Mouse (Mus musculus): ENCODE measurements around the gene Ugt1a9. TPM values are rescaled to one million over a fixed set of nuclear protein-coding genes. Genes with fewer than 3 reads are reported as not detected.
"Not testable (repeated sequence)": the region's sequence is repeated elsewhere in the genome, so short reads cannot be mapped to it uniquely, and the experiment has no call there.

The Ugt1a9 gene
- total RNA-seq, 2 experiments from 2014 or later: not detected

- TF ChIP-seq CTCF (IDR thresholded peaks at IDR 0.05): no peak
- intact Hi-C loops (cut with DNase I): no loop called here
- DNase-seq: no peak
- Histone ChIP-seq H3K27ac (peak overlapping the region; percentile 40; the same call in 1 of the 2 replicates), H3K4me3 (no peak overlapping the region)
Measured at GRCm38 (mm10) chr1:88133908-88134456, 63.4 kb downstream of the Ugt1a9 start.

GRCm38 (mm10) chr1:88134457-88135011 lies 63.9 kb downstream of the Ugt1a9 start, which contains the start of gene Ugt1a6a:
TSS of gene Ugt1a6a (plus strand) at chr1:88134809.
- H3K4me3 ChIP-seq; intact Hi-C loops (cut with DNase I): not testable (repeated sequence)
- DNase-seq: peak; percentile 18
- peak within 1 kb of the TSS; percentile 54 for H3K27ac ChIP-seq

GRCm38 (mm10) chr1:88135229-88135904 lies 64.8 kb downstream of the Ugt1a9 start:
- H3K4me3 ChIP-seq; DNase-seq; intact Hi-C loops (cut with DNase I); H3K27ac ChIP-seq: not testable (repeated sequence)

- intact Hi-C loops (cut with DNase I): no loop called here
- no peak for DNase-seq
- Histone ChIP-seq H3K27ac (no peak overlapping the region), H3K4me3 (no peak overlapping the region)
- no peak for TF ChIP-seq CTCF (IDR thresholded peaks at IDR 0.05)
Measured at GRCm38 (mm10) chr1:88136646-88137045, 66.0 kb downstream of the Ugt1a9 start.

- Histone ChIP-seq H3K27ac (no peak overlapping the region), H3K4me3 (no peak overlapping the region)
- TF ChIP-seq CTCF (IDR thresholded peaks at IDR 0.05): no peak
- intact Hi-C loops (cut with DNase I): no loop called here
- no peak for DNase-seq
Measured at GRCm38 (mm10) chr1:88137264-88137663, 66.7 kb downstream of the Ugt1a9 start.

- intact Hi-C loops (cut with DNase I): no loop called here
- Histone ChIP-seq H3K27ac (no peak overlapping the region), H3K4me3 (no peak overlapping the region)
- no peak for DNase-seq
- no peak for TF ChIP-seq CTCF (IDR thresholded peaks at IDR 0.05)
Measured at GRCm38 (mm10) chr1:88138145-88138544, 67.5 kb downstream of the Ugt1a9 start.

- DNase-seq; H3K4me3 ChIP-seq; intact Hi-C loops (cut with DNase I); H3K27ac ChIP-seq: not testable (repeated sequence)
Measured at GRCm38 (mm10) chr1:88140492-88140891, 69.9 kb downstream of the Ugt1a9 start.

- DNase-seq: peak; percentile 31
- intact Hi-C loops (cut with DNase I); H3K27ac ChIP-seq; H3K4me3 ChIP-seq: not testable (repeated sequence)
- TF ChIP-seq CTCF (IDR thresholded peaks at IDR 0.05): peak; percentile 37
Measured at GRCm38 (mm10) chr1:88143966-88144675, 73.5 kb downstream of the Ugt1a9 start.

- intact Hi-C loops (cut with DNase I); H3K27ac ChIP-seq; H3K4me3 ChIP-seq; DNase-seq: not testable (repeated sequence)
Measured at GRCm38 (mm10) chr1:88145278-88145677, 74.7 kb downstream of the Ugt1a9 start.

- intact Hi-C loops (cut with DNase I): not testable (repeated sequence)
Measured at GRCm38 (mm10) chr1:88150133-88150532, 79.5 kb downstream of the Ugt1a9 start.

GRCm38 (mm10) chr1:88158430-88158829 lies 87.8 kb downstream of the Ugt1a9 start:
- no peak for DNase-seq
- intact Hi-C loops (cut with DNase I): no loop called here
- Histone ChIP-seq H3K27ac (no peak overlapping the region), H3K4me3 (no peak overlapping the region)
- no peak for TF ChIP-seq CTCF (IDR thresholded peaks at IDR 0.05)

More at GRCm38 (mm10) chr1:88150133-88150532, 79.5 kb downstream of the Ugt1a9 start:
- H3K27ac ChIP-seq, H3K4me3 ChIP-seq, DNase-seq: not testable (repeated sequence)

GRCm38 (mm10) chr1:88165711-88166110 lies 95.1 kb downstream of the Ugt1a9 start, which contains the start of gene Ugt1a5:
TSS of gene Ugt1a5 (plus strand) at chr1:88166012.
- no peak within 1 kb of the TSS for H3K27ac ChIP-seq
- intact Hi-C loops (cut with DNase I): no loop called here
- no peak within 1 kb of the TSS for H3K4me3 ChIP-seq
- no peak for DNase-seq
- TF ChIP-seq CTCF (IDR thresholded peaks at IDR 0.05): no peak

GRCm38 (mm10) chr1:88172190-88172589 lies 101.6 kb downstream of the Ugt1a9 start:
- DNase-seq; H3K27ac ChIP-seq; H3K4me3 ChIP-seq; intact Hi-C loops (cut with DNase I): not testable (repeated sequence)

Measured in gastrocnemius, adult 2 months (tissue).